Mouse (Mus musculus): Measurements from ENCODE around the gene Gm11634.
"Not testable (repeated sequence)": the region's sequence is repeated elsewhere in the genome, so short reads cannot be mapped to it uniquely, and the experiment has no call there.

DNA sequence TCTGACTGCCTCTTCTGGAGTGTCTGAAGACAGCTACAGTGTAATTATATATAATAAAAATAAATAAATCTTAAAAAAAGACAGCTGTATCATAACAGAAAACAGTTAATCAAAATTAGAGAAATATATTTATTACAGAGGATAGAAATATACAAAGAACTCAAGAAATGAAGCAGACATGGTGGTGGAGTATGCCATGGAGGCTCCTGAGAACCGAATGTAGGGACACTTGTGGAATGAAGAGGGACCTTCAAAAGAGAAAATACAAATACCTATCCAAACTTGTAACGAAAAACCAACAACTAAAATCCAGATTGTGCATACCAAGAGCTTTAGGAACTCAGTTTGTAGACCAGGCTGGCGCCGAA, 46.0 kb upstream of the Gm11634 start:
- TF ChIP-seq GATA1 (IDR thresholded peaks at IDR 0.05; ENCODE audit: borderline replicate concordance, low read length); CTCF (IDR thresholded peaks at IDR 0.05; ENCODE audit: low read depth, low read length); GATA2 (IDR thresholded peaks at IDR 0.05; ENCODE audit: borderline replicate concordance, low read depth, low read length); TAL1 (conservative IDR thresholded peaks at IDR 0.05; ENCODE audit: low read depth, low read length): not testable (repeated sequence)
- TF ChIP-seq POLR2AphosphoS5 (IDR thresholded peaks at IDR 0.05; ENCODE audit: insufficient replicate concordance, low read depth, low read length) = peak; percentile 98; the same call in 1 of the 2 replicates

All from G1E (cell line).